Mouse (Mus musculus): ENCODE results near the gene Mrps18a. TPM values are rescaled to one million over a fixed set of nuclear protein-coding genes. Genes with fewer than 3 reads are reported as not detected.

Mrps18a gene
- total and polyA plus RNA-seq, 3 experiments = 78.1 to 127 (median 126) TPM

DNA sequence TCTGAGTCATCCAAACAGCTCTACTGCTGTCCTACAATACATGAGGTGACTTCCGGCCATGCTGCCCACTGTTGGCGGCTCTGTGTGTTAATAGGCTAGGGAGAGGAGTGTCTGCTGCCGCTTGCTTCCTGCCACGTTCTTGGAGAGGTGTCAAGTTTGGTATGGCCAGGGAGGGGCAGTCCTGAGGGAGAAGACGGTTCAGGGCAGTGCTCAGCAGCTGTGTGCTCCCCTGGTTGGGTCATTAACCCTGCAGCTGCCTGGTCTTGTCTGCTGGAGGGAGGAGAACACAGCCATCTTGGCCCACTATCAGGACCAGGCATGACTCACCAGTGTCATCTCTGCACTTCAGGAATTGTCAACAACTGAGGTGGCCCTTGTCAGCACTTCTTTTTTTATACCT, 57.5 kb downstream of the Mrps18a start:
- in situ Hi-C loops (cut with MboI; ENCODE audit: low pct_ligation_motif_present, low pct_unique_long_range_greater_than_20kb, low sequenced_read_pairs) = no loop called here
- TF ChIP-seq USF1 (IDR thresholded peaks at IDR 0.05; ENCODE audit: low read depth, low read length) (no peak), KAT2A (IDR thresholded peaks at IDR 0.05; ENCODE audit: insufficient replicate concordance, low read length) (no peak), SIN3A (IDR thresholded peaks at IDR 0.05; ENCODE audit: low read length) (no peak), USF2 (conservative IDR thresholded peaks at IDR 0.05; ENCODE audit: low read depth, low read length) (no peak), CHD1 (IDR thresholded peaks at IDR 0.05; ENCODE audit: low read depth, low read length) (no peak), GABPA (IDR thresholded peaks at IDR 0.05; ENCODE audit: insufficient replicate concordance, low read depth, low read length) (no peak), MXI1 (IDR thresholded peaks at IDR 0.05; ENCODE audit: low read depth, low read length) (no peak), POLR2A (IDR thresholded peaks at IDR 0.05; ENCODE audit: low read depth, low read length) (no peak), NELFE (IDR thresholded peaks at IDR 0.05; ENCODE audit: low read depth, low read length) (no peak), MAFK (IDR thresholded peaks at IDR 0.05; ENCODE audit: insufficient replicate concordance, low read length) (no peak)
- peaks cover 8 to 16% of the 10 kb centered on the region in 2 experiments for H3K4me1 ChIP-seq (ENCODE audit: control insufficient read depth in 1 of 2, insufficient read depth in 2 of 2)
- H3K9me3 ChIP-seq (replicated peaks; ENCODE audit: low read length) = no peaks in the 10 kb centered on the region
- DNase-seq (ENCODE audit: extremely low read depth) = no peak
- no peaks in the 10 kb centered on the region for H3K27me3 ChIP-seq (replicated peaks)
- peaks cover 83 to 93% of the 10 kb centered on the region in 2 experiments for H3K36me3 ChIP-seq (replicated peaks in 1 of 2; ENCODE audit: control insufficient read depth in 1 of 2, insufficient read depth in 1 of 2, low read length in 1 of 2)
- H3K79me2 ChIP-seq (replicated peaks; ENCODE audit: control insufficient read depth, extremely low read depth, insufficient read depth, poor library complexity, severe bottlenecking) = peaks cover 4% of the 10 kb centered on the region; the same call in 1 of the 2 replicates
- H3K27ac ChIP-seq (ENCODE audit: insufficient read depth, low read depth) = no peak overlapping the region
- H3K4me3 ChIP-seq (replicated peaks in 1 of 3; ENCODE audit: low read depth in 2 of 3, low read length in 2 of 3, poor library complexity in 1 of 3) = no peak overlapping the region
- no peak overlapping the region for H3K9ac ChIP-seq (ENCODE audit: insufficient read depth, low read depth)
- dilution Hi-C loops (cut with MboI; ENCODE audit: extremely low pct_ligation_motif_present, extremely low pct_unique_long_range_greater_than_20kb, low sequenced_read_pairs) = no loop called here
- no peak overlapping the region for H3K4me2 ChIP-seq (ENCODE audit: insufficient read depth, low read depth, poor library complexity, severe bottlenecking)

DNA sequence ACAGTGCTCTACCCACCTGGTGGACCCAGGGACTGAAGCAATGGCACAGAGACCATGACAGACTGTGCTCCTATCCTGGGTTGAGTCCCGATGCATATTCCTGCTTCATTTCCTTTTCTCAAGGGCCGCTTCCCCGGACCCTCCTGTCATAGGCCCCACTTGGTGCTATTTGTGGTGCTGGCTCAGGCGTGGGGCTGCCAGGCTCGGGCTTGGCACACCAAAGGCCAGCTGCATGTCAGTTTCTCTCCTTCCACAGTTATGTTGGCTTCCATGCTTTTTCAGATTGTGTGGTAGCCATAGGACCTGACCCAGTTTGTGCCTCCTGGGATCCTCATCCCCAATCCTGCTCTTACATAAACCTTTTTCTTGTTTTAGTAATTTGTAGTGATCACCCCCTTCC, 58.0 kb downstream of the Mrps18a start:
- peaks cover 83 to 94% of the 10 kb centered on the region in 2 experiments for H3K36me3 ChIP-seq (replicated peaks in 1 of 2; ENCODE audit: control insufficient read depth in 1 of 2, insufficient read depth in 1 of 2, low read length in 1 of 2)

More for the DNA sequence above, 58.0 kb downstream of the Mrps18a start:
- H3K4me2 ChIP-seq (ENCODE audit: insufficient read depth, low read depth, poor library complexity, severe bottlenecking) = no peak overlapping the region
- dilution Hi-C loops (cut with MboI; ENCODE audit: extremely low pct_ligation_motif_present, extremely low pct_unique_long_range_greater_than_20kb, low sequenced_read_pairs) = no loop called here
- in situ Hi-C loops (cut with MboI; ENCODE audit: low pct_ligation_motif_present, low pct_unique_long_range_greater_than_20kb, low sequenced_read_pairs) = no loop called here
- DNase-seq (ENCODE audit: extremely low read depth) = no peak
- H3K27ac ChIP-seq (ENCODE audit: insufficient read depth, low read depth) = no peak overlapping the region
- no peak overlapping the region for H3K9ac ChIP-seq (ENCODE audit: insufficient read depth, low read depth)
- H3K79me2 ChIP-seq (replicated peaks; ENCODE audit: control insufficient read depth, extremely low read depth, insufficient read depth, poor library complexity, severe bottlenecking) = peaks cover 2% of the 10 kb centered on the region; the same call in 1 of the 2 replicates
- peaks cover 5 to 16% of the 10 kb centered on the region in 2 experiments; a peak in 3 of 4 replicates for H3K4me1 ChIP-seq (ENCODE audit: control insufficient read depth in 1 of 2, insufficient read depth in 2 of 2)
- H3K27me3 ChIP-seq (replicated peaks) = no peaks in the 10 kb centered on the region
- H3K9me3 ChIP-seq (replicated peaks; ENCODE audit: low read length) = no peaks in the 10 kb centered on the region
- TF ChIP-seq UBTF (IDR thresholded peaks at IDR 0.05; ENCODE audit: low read depth, low read length) (no peak), MAX (IDR thresholded peaks at IDR 0.05; ENCODE audit: low read length) (no peak), MAZ (IDR thresholded peaks at IDR 0.05; ENCODE audit: low read depth, low read length) (no peak), GABPA (IDR thresholded peaks at IDR 0.05; ENCODE audit: insufficient replicate concordance, low read depth, low read length) (no peak), MEF2A (IDR thresholded peaks at IDR 0.05; ENCODE audit: borderline replicate concordance, low read depth, low read length) (no peak), ZC3H11A (IDR thresholded peaks at IDR 0.05; ENCODE audit: low read depth, low read length) (no peak), TBP (conservative IDR thresholded peaks at IDR 0.05; ENCODE audit: low read depth, low read length) (no peak), JUN (IDR thresholded peaks at IDR 0.05; ENCODE audit: insufficient read depth, low read depth, low read length) (no peak), PAX5 (IDR thresholded peaks at IDR 0.05; ENCODE audit: low read length) (no peak), IRF4 (IDR thresholded peaks at IDR 0.05; ENCODE audit: low read depth, low read length) (no peak), ZKSCAN1 (IDR thresholded peaks at IDR 0.05; ENCODE audit: borderline replicate concordance, low read depth, low read length) (no peak), HCFC1 (IDR thresholded peaks at IDR 0.05; ENCODE audit: low read depth, low read length) (no peak), MYC (IDR thresholded peaks at IDR 0.05; ENCODE audit: low read depth, low read length) (no peak), JUND (conservative IDR thresholded peaks at IDR 0.05; ENCODE audit: low read depth, low read length) (no peak), ZMIZ1 (IDR thresholded peaks at IDR 0.05; ENCODE audit: low read depth, low read length) (no peak)
- H3K4me3 ChIP-seq (replicated peaks in 1 of 3; ENCODE audit: low read depth in 2 of 3, low read length in 2 of 3, poor library complexity in 1 of 3) = no peak overlapping the region

Measured in CH12.LX (cell line).